Mouse (Mus musculus) stomach, postnatal 0 days (tissue): ENCODE results near the gene Med13.

ENCODE experiments used
- CTCF ChIP-seq: IDR thresholded peaks from 2 replicates; pipeline ENCODE4 v1.5.1; 2016; ENCODE audit warnings: antibody characterized with exemption, low read depth, mild to moderate bottlenecking, moderate library complexity
- EP300 ChIP-seq: optimal IDR thresholded peaks from 2 replicates; pipeline ENCODE3; 2016; ENCODE audit warnings: antibody characterized with exemption

DNA sequence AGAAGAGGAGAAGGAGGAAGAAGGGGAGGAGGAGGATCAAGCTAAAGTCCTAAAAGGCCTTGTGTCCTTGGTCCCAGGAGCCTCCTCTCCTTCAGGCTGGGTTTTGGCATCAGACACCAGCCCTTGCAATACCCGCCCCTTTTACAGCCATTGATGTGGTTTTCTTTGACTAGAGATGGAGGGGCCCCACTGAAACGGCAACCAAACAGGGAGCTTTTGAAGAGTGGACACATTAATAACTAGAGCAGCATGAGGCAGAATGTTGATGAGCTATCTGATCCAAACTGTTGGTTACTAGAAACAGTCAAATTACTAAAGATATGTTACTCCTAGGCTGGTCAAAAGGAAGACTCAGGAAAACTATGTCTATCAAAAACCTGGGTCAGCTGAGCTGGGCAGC is 39.1 kb upstream of the Med13 start:
- TF ChIP-seq CTCF, result no peak
- no peak for TF ChIP-seq EP300
